Mouse (Mus musculus) cerebellum, adult 2 months (tissue): ENCODE measurements at regions not wholly inside any gene's neighbourhood (a gene's known extent, or its start where the extent isn't known, plus 50 kb on each side); places are given as distances from the start of the nearest gene placed in this dataset.

Experiments
- DNase-seq, 2 experiments: peaks; one replicate each; pipeline ENCODE4 v3.0.0; 2021
- H3K27ac ChIP-seq: fragments of 200-500 bp; 2 replicates; pipeline ENCODE4 v1.5.1; 2012; ENCODE audit warnings: low read length, control low read depth, inconsistent platforms; ENCODE audit not compliant: insufficient read depth
- H3K27me3 ChIP-seq: fragments of 200-500 bp; 2 replicates; pipeline ENCODE4 v1.6.1; 2012; ENCODE audit warnings: inconsistent platforms, mild to moderate bottlenecking, low read length, moderate library complexity; ENCODE audit not compliant: control insufficient read depth, insufficient read depth
- H3K4me1 ChIP-seq: fragments of 200-500 bp; 2 replicates; pipeline ENCODE4 v1.6.1; 2011; ENCODE audit warnings: low read length; ENCODE audit not compliant: control insufficient read depth, insufficient read depth
- H3K4me3 ChIP-seq: fragments of 200-500 bp; replicated peaks from 2 replicates; pipeline ENCODE3; 2011; ENCODE audit warnings: mild to moderate bottlenecking, low read depth, low read length, control low read depth; ENCODE audit not compliant: insufficient read depth
- CTCF ChIP-seq: fragments of 200-500 bp; IDR thresholded peaks from 2 replicates; pipeline ENCODE4 v1.5.1; 2011; ENCODE audit warnings: low read depth, mild to moderate bottlenecking, control low read depth, low read length, moderate library complexity, borderline replicate concordance; ENCODE audit not compliant: insufficient read depth
- POLR2A ChIP-seq: fragments of 200-500 bp; IDR thresholded peaks from 2 replicates; pipeline ENCODE4 v1.6.1; 2011; ENCODE audit warnings: low read length, control low read depth, borderline replicate concordance; ENCODE audit not compliant: insufficient read depth
- WGBS: fragments of 180-500 bp; shearing (Covaris S2); methylation state at CpG from one replicate; pipeline ENCODE4 v1.1.7; 2018; 5-methylcytosine and 5-hydroxymethylcytosine counted together

DNA sequence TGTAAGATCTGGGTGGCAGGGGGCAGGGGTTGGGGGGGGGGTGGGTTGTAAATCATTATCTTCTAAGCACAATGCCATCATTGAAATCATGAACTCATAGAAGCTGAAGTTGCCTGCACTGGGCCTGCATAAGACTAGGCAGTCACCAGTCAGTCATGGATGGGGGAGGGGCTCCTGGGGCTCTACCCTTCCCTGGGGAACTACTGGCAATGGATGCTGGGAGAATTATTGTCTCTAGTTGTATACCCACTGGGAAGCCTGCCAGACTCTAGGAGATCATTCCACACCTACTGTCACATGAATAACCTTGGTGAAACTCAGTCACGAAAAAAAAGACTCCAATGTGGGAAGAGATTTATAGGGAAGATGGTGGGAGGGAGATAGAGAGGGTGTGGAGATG, 186.4 kb downstream of the Gm19935 start:
- Histone ChIP-seq H3K4me3 (no peak overlapping the region), H3K27ac (no peak overlapping the region), H3K27me3 (no peaks in the 10 kb centered on the region), H3K4me1 (no peaks in the 10 kb centered on the region)
- 53% methylated on average over 1 of the region's 1 CpGs for WGBS
- DNase-seq, result no peak
- TF ChIP-seq POLR2A, result no peak

DNA sequence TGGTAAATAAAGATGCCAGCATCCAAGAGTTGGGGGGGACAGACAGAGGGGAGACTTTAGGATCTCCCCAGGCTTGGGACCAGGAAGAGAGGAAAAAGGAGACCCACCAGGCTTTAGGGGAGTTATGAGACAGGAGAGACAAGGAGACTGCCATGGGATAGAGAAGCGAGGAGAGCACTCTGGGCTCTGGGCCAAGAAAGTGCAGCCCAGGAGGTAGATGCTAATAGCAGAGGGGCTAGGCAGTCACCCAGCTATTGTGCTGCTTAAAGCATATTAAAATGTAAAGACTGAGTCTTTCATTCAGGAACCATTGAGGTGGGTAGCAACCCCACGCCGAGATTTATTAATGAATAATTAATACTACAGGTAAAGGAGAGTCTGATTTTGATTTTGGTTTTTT, 208.8 kb downstream of the Gm19935 start:
- TF ChIP-seq POLR2A (no peak), CTCF (no peak)
- H3K27ac ChIP-seq, result no peak overlapping the region
- no peaks in the 10 kb centered on the region for H3K4me1 ChIP-seq
- 28% methylated on average over 3 of the region's 3 CpGs for WGBS
- no peaks in the 10 kb centered on the region for H3K27me3 ChIP-seq
- DNase-seq, result no peak
- no peak overlapping the region for H3K4me3 ChIP-seq

DNA sequence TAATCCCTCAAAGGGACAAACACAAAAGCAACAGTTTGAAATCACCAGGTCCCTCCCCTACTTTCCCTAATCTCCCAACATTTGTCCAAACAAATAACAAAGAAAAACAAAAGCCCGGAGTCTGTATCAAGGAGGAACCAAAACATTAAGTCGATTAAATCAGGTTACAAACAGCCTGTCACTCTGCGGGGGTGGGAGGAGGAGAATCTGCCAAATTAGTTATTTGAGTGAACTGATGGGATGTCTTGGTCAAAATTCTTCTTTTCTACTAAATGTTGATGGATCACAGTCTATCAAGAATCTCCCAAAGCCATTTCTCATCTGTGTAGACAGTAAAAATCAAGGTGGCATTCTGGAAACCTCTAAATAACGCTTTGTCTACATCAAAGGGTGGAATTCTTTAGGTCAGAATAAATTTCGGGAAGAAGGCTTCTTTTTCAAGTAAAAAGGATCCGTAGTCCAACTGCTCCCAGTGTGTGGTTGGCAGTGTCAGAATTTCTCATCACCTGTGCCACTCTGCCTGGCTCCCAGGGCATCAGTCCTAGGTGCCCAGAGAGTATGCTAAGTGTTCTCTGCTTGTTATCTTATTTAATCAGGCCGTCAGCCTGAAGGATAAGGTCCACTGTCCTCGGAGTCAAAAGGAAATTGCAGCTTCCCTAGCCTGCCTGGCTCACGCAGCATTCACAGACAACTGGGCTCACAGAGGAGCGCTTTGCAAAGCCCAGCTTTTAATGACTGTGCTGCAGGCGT, 216.1 kb downstream of the Gm19935 start:
- H3K4me1 ChIP-seq, result 0 out of 2 replicates have a peak, but pooled peaks cover 4% of the 10 kb centered on the region
- DNase-seq, result peak; percentile 28 to 63
- H3K4me3 ChIP-seq, result no peak overlapping the region
- TF ChIP-seq POLR2A, result no peak
- TF ChIP-seq CTCF, result no peak
- no peaks in the 10 kb centered on the region; the same call in 1 of the 2 replicates for H3K27me3 ChIP-seq
- no peak overlapping the region for H3K27ac ChIP-seq
- WGBS, result 13% methylated on average over 11 of the region's 11 CpGs

DNA sequence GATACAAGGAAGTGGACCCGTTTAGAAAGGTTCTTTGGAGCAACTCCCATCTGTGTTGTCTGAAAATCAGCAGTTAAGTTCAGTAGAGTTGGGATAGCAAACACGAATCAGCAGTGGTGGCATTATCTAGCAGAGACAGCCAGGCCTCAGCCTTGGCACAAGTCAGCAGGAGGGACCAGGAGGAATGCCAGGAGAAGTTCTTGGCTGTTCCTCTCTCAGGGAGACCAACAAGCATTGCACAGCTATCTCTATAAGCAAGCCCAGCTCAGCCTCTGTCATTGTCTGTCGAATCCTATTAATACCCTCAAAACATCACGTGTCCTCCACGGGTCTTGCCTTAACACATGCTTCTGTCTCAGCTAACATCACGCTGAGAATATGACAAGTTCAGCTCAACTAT, 219.8 kb downstream of the Gm19935 start:
- WGBS, result 22% methylated on average over 6 of the region's 6 CpGs
- peak; percentile 28 to 59 for DNase-seq
- Histone ChIP-seq H3K4me3 (no peak overlapping the region), H3K4me1 (0 out of 2 replicates have a peak, but pooled peaks cover 4% of the 10 kb centered on the region), H3K27me3 (no peaks in the 10 kb centered on the region; the same call in 1 of the 2 replicates), H3K27ac (no peak overlapping the region)
- no peak for TF ChIP-seq CTCF
- TF ChIP-seq POLR2A, result no peak

DNA sequence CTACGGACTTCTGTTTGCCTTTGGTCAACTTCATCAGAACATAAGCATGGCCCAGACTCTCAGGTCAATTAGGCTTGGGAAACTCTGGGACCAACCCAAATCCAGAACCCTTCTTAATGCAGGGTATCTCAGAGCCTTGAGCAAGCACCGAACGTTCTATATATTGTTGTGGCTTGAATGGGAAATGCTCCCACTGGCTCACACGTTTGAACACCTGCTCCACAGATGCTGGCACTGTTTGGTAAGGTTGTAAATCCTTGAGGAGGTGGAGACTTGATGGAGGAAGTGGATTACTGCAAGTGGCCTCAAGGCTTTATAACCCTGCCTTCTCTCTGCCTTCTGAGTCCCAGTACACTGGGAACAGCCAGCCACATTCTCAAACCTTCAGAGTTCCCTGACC, 231.3 kb upstream of the Tox3 start:
- 82% methylated on average over 4 of the region's 4 CpGs for WGBS
- H3K27me3 ChIP-seq, result no peaks in the 10 kb centered on the region
- H3K4me1 ChIP-seq, result no peaks in the 10 kb centered on the region
- DNase-seq, result no peak
- H3K27ac ChIP-seq, result no peak overlapping the region
- no peak overlapping the region for H3K4me3 ChIP-seq
- no peak for TF ChIP-seq CTCF
- TF ChIP-seq POLR2A, result no peak

DNA sequence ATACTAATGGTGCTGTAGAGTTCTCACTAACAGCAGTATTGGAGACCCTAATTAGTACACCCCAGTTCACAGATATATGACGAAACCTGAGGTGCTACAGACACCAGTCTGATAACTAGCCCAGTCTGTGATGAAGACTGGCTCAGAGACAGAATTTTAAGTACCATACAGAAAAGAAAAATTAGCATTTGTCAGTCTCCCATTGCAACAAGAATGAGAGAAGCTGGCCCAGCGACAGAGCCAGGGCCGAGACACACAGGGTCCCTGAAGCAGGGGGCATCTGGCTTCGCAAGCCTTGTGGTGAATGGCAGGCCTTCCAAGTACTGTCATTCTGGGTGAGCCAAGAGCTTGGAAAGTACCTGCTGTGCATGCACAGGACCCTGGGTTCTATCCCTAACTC, 228.8 kb upstream of the Tox3 start:
- no peak for DNase-seq
- Histone ChIP-seq H3K4me3 (no peak overlapping the region), H3K27ac (no peak overlapping the region), H3K4me1 (no peaks in the 10 kb centered on the region), H3K27me3 (no peaks in the 10 kb centered on the region)
- TF ChIP-seq CTCF, result no peak
- no peak for TF ChIP-seq POLR2A
- WGBS, result 36% methylated on average over 4 of the region's 4 CpGs

DNA sequence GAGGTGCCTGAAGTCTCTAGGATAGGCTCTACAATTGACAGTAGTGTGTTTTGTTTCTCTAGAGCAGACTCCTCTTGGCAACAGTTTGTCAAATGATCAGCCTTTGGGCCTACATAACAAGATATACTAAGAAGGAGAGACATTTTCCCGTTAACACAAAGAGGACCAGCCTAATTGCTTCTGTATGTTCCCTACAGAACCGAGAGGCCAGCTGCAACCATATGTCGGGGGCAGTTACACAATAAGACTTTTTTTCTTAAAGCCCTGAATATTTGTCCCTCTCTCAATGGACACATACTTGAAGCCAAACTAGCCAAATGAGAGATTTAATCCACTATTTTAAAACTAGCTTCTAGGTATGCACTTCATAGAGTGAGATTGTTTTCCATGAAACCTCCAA, 226.5 kb upstream of the Tox3 start:
- Histone ChIP-seq H3K27ac (no peak overlapping the region), H3K4me3 (no peak overlapping the region), H3K4me1 (no peaks in the 10 kb centered on the region), H3K27me3 (no peaks in the 10 kb centered on the region)
- no peak for DNase-seq
- TF ChIP-seq CTCF (no peak), POLR2A (no peak)
- WGBS, result 88% methylated on average over 3 of the region's 3 CpGs

DNA sequence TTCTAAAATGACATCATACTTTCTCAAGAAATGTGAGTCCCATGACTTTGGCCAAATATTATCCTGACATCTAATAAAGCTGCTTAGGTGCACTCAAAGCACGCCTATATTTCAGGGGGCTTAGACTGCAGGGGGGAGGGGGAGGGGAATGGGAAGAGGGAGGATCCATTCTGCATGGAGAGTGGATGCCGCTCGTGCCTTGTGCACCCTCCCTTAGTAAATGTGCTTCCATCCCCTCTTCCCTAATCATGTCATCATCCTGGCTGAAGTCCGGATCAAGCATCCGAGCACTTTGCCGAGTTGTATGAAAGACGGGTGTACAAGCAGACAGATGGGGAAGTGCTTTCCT, 207.9 kb upstream of the Tox3 start:
- Histone ChIP-seq H3K27me3 (no peaks in the 10 kb centered on the region), H3K4me1 (no peaks in the 10 kb centered on the region), H3K27ac (no peak overlapping the region), H3K4me3 (no peak overlapping the region)
- DNase-seq, result no peak
- no peak for TF ChIP-seq CTCF
- TF ChIP-seq POLR2A, result no peak
- 16% methylated on average over 7 of the region's 7 CpGs for WGBS
